ENCODE assay signal across 18 mouse cellular contexts in the genomic region with DNA sequence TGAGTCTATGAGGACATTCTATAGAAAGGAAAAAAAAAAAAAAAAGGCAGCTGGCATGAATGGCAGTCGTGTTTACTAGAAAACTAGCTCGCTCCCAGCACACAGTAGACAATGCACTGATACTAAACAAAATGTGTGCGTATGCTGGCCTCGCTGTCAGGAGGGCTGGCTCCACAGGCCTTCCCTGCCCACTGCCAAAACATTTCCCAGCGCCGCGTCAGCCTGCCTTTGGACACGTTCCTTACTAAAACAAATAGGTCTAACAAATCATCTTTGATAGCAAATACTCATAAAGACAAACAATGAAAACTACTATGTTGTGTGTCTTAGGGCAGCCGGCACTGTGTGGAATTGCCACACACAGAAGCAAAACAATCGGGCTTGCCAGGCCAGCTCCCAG. TPM values are rescaled to one million over a fixed set of nuclear protein-coding genes. Genes with fewer than 3 reads are reported as not detected.
DNase-seq lines count a peak whose midpoint lies in the region; ATAC-seq and TF ChIP-seq lines count a peak whose summit lies in the region.
"Had no signal": no experiment of that assay in that cellular context is flagged by ENCODE, and none has a peak within 500 bp of the region (broad histone marks: within the 10 kb centered on the region; RNA-seq: fewer than 3 reads in every experiment).

No protein-coding gene starts in this region.

- peak; percentile 40 to 57 for DNase-seq in cerebellum, postnatal 14 days
- no peak for DNase-seq in cerebellum, adult 18-20 months
- DNase-seq in heart, adult 11 months = no peak
- DNase-seq in hindbrain, postnatal 0 days (ENCODE audit: low spot score) = no peak
- DNase-seq in hindbrain, embryonic 14.5 days (ENCODE audit: low spot score) = no peak
- DNase-seq in urinary bladder, postnatal 14 days (ENCODE audit: low spot score) = peak; percentile 39
- no peak for DNase-seq in urinary bladder, adult 2 months (ENCODE audit: low spot score)
- DNase-seq: gastrocnemius, postnatal 36 days; kidney, adult 2 months; kidney, postnatal 14 days; thymus, postnatal 25 days had no signal

- 0 out of 2 replicates have a peak overlapping the region, but pooled peaks have one; percentile 10 for H3K4me3 ChIP-seq in heart, embryonic 13.5 days
- H3K4me3 ChIP-seq in hindbrain, postnatal 0 days (ENCODE audit: low read length) = no peak overlapping the region
- no peak overlapping the region for H3K4me3 ChIP-seq in hindbrain, embryonic 14.5 days (replicated peaks; ENCODE audit: low read length)
- H3K4me3 ChIP-seq: embryonic facial prominence, embryonic 15.5 days; liver, embryonic 15.5 days; midbrain, embryonic 13.5 days had no signal

- H3K9me3 ChIP-seq in heart, embryonic 13.5 days = no peaks in the 10 kb centered on the region
- H3K9me3 ChIP-seq in hindbrain, postnatal 0 days (ENCODE audit: low read length) = no peaks in the 10 kb centered on the region
- H3K9me3 ChIP-seq in hindbrain, embryonic 14.5 days (ENCODE audit: control insufficient read depth, low read length) = no peaks in the 10 kb centered on the region
- H3K9me3 ChIP-seq: embryonic facial prominence, embryonic 15.5 days; liver, embryonic 15.5 days; midbrain, embryonic 13.5 days had no signal

- H3K4me2 ChIP-seq in heart, embryonic 13.5 days = peak overlapping the region; percentile 50
- H3K4me2 ChIP-seq in hindbrain, postnatal 0 days (ENCODE audit: low read depth, low read length) = peak overlapping the region; percentile 36
- no peak overlapping the region for H3K4me2 ChIP-seq in hindbrain, embryonic 14.5 days (replicated peaks)
- H3K4me2 ChIP-seq: embryonic facial prominence, embryonic 15.5 days; liver, embryonic 15.5 days; midbrain, embryonic 13.5 days had no signal

- H3K9ac ChIP-seq in heart, embryonic 13.5 days = no peak overlapping the region
- no peak overlapping the region for H3K9ac ChIP-seq in hindbrain, postnatal 0 days (replicated peaks; ENCODE audit: low read length)
- no peak overlapping the region for H3K9ac ChIP-seq in hindbrain, embryonic 14.5 days
- H3K9ac ChIP-seq: embryonic facial prominence, embryonic 15.5 days; liver, embryonic 15.5 days; midbrain, embryonic 13.5 days had no signal

- no peak for ATAC-seq in heart, embryonic 13.5 days (ENCODE audit: extremely low read depth, insufficient number of reproducible peaks, low FRiP score, low TSS enrichment)
- no peak for ATAC-seq in hindbrain, postnatal 0 days
- no peak for ATAC-seq in hindbrain, embryonic 14.5 days (ENCODE audit: low FRiP score)
- ATAC-seq: midbrain, embryonic 13.5 days had no signal

- H3K27ac ChIP-seq in heart, embryonic 13.5 days (replicated peaks) = no peak overlapping the region
- H3K27ac ChIP-seq in hindbrain, postnatal 0 days = no peak overlapping the region
- H3K27ac ChIP-seq in hindbrain, embryonic 14.5 days = no peak overlapping the region
- H3K27ac ChIP-seq: embryonic facial prominence, embryonic 15.5 days; liver, embryonic 15.5 days; midbrain, embryonic 13.5 days had no signal

- H3K27me3 ChIP-seq in heart, embryonic 13.5 days (replicated peaks) = peaks cover 74% of the 10 kb centered on the region
- peaks cover 34% of the 10 kb centered on the region for H3K27me3 ChIP-seq in hindbrain, postnatal 0 days (ENCODE audit: insufficient read depth, low read length)
- peaks cover 52% of the 10 kb centered on the region for H3K27me3 ChIP-seq in hindbrain, embryonic 14.5 days (ENCODE audit: control insufficient read depth, insufficient read depth, low read length)

- 44% methylated on average over 10 of the region's 10 CpGs for WGBS in heart, embryonic 13.5 days
- 36% methylated on average over 10 of the region's 10 CpGs for WGBS in hindbrain, postnatal 0 days
- 48% methylated on average over 10 of the region's 10 CpGs for WGBS in hindbrain, embryonic 14.5 days

- H3K36me3 ChIP-seq in heart, embryonic 13.5 days = no peaks in the 10 kb centered on the region
- H3K36me3 ChIP-seq in hindbrain, postnatal 0 days (ENCODE audit: insufficient read depth, low read length) = no peaks in the 10 kb centered on the region
- H3K36me3 ChIP-seq in hindbrain, embryonic 14.5 days (replicated peaks; ENCODE audit: control insufficient read depth, insufficient read depth) = no peaks in the 10 kb centered on the region
- H3K36me3 ChIP-seq: embryonic facial prominence, embryonic 15.5 days; liver, embryonic 15.5 days; midbrain, embryonic 13.5 days had no signal

- no peak for TF ChIP-seq CTCF in hindbrain, postnatal 0 days (IDR thresholded peaks at IDR 0.05; ENCODE audit: low read depth)

- H3K4me1 ChIP-seq in heart, embryonic 13.5 days = peaks cover 32% of the 10 kb centered on the region
- no peaks in the 10 kb centered on the region for H3K4me1 ChIP-seq in hindbrain, postnatal 0 days (ENCODE audit: insufficient read depth, low read length)
- no peaks in the 10 kb centered on the region for H3K4me1 ChIP-seq in hindbrain, embryonic 14.5 days (replicated peaks; ENCODE audit: control insufficient read depth, insufficient read depth, low read length)

RNA-seq across cellular contexts. Expression of a gene that starts 9.1 kb away (rescaled TPM):
- 1.4 and 1.6 TPM in 2 replicates for polyA plus RNA-seq in heart, embryonic 13.5 days (2015; fragmentation: Nextera tagmentation; extraction: Ambion mirVana)
- 11.9 and 16.2 TPM in 2 replicates for total RNA-seq in hindbrain, postnatal 0 days (2014; rRNA removed)
- 1.8 and 2.0 TPM in 2 replicates for polyA plus RNA-seq in hindbrain, postnatal 0 days (2015; fragmentation: Nextera tagmentation; extraction: Ambion mirVana)
- 2.3 and 2.9 TPM in 2 replicates for polyA plus RNA-seq in hindbrain, embryonic 14.5 days (2014; fragmentation: Nextera tagmentation; extraction: Ambion mirVana)
- polyA plus RNA-seq in urinary bladder, adult 2 months (2012; rRNA removed) = 4.1 and 5.8 TPM in 2 replicates
- total RNA-seq: megakaryocyte progenitor cell, adult 5-6 weeks; MEL; neutrophil, adult 5-6 weeks had no signal

Comparison
In these comparisons a context has a peak if more than half of its experiments do, and no peak if none do; other contexts are left out.
1. DNase-seq: peak in cerebellum, postnatal 14 days (2 of 2) and urinary bladder, postnatal 14 days (single experiment); none in cerebellum, adult 18-20 months (0 of 2), heart, adult 11 months (single experiment), hindbrain, postnatal 0 days (single experiment), hindbrain, embryonic 14.5 days (single experiment) and urinary bladder, adult 2 months (single experiment).